Mouse (Mus musculus): ENCODE data around the gene Gm21833. TPM values are rescaled to one million over a fixed set of nuclear protein-coding genes. Genes with fewer than 3 reads are reported as not detected.

Gene Gm21833
- total RNA-seq (2023) = not detected

GRCm38 (mm10) chr16:82828082-82828481 lies at the start of gene Gm21833:
Gm21833 (plus strand) TSS chr16:82828382.

